Mouse (Mus musculus) adrenal gland, postnatal 4 days (tissue): ENCODE measurements around the gene Nacc1. TPM values are rescaled to one million over a fixed set of nuclear protein-coding genes. Genes with fewer than 3 reads are reported as not detected.
"Not testable (repeated sequence)": the region's sequence is repeated elsewhere in the genome, so short reads cannot be mapped to it uniquely, and the experiment has no call there.

Experiments
- DNase-seq, 2 experiments: peaks; one replicate each; pipeline ENCODE4 v3.0.0; 2021 to 2022; ENCODE audit warnings: low spot score in 2 of 2, mixed read lengths in 2 of 2
- total RNA-seq, 2 experiments: library from RNA; stranded (reverse); gene quantifications; 2 replicates each; pipeline ENCODE4 v1.2.3; 2021

The Nacc1 gene
- total RNA-seq, 2 experiments from 2014 or later = 88.9 to 89.0 TPM

GRCm38 (mm10) chr8:84700526-84700925, 12.9 kb upstream of the Nacc1 start:
- no peak for DNase-seq

- DNase-seq = no peak
These were observed 12.2 kb upstream of the Nacc1 start for GRCm38 (mm10) chr8:84699861-84700322.

DNA sequence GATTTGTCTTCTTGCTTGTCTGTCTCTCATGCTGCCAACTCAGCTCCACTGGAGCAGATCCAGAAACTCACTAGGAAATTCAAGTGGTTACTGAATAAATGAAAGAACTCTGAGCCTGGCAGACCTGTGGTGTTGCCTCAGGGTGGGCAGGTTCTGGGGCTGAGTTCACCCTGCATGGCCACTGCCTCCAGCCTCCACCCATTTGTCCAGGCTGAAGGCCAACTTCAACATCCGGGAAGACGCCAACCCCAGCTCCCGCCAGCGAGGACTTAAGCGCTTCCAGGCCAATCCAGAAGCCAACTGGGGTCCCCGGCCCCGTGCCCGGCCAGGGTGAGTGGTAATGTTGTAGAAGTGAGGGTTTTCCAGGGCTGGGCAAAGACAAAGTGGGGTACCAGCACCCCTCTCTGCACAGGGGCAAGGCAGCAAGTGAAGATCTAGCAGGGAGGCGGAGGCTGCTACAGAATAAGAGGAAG, 11.3 kb upstream of the Nacc1 start:
- DNase-seq = no peak

DNA sequence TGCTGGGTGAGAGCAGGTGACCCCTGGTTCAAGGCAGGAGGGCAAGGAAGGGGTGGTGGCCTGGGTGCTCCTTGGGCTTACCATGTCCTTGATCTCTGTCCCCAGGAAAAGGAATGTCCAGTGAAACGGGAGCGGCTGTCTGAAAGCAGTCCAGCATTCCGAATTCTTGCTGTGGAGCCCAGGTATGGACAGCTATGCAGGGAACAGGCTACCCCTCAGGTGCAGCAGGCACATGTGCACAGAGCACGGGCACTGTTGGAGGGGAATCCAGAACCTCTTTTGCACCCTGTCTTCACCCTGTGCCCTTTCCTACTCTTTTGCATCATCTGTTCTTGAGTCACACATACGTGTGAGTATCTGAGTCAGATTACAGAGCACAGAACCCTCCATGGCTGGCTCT, 10.6 kb upstream of the Nacc1 start:
- DNase-seq = no peak

GRCm38 (mm10) chr8:84697166-84698130, 9.8 kb upstream of the Nacc1 start:
- no peak for DNase-seq

GRCm38 (mm10) chr8:84695140-84695539, 7.5 kb upstream of the Nacc1 start:
- no peak for DNase-seq

DNA sequence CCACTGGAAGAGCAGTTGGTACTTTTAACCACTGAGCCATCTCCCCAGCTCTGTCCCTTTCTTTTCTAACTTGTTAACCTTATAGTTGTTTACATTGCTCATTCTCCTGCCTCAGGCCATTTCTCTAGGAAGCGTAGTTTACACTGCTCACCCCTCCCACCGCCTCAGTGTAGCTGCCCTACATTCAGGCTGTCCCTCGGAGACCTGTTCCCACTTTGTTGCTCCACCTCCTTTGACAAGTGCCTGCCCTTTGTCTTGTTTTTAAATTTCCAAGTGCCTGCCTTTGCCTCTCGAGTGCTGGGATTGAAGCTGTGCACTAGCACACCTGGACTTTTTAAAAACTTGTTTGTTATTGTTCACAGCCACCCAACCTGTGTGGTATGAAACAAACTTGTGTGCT, 5.7 kb upstream of the Nacc1 start:
- no peak for DNase-seq

GRCm38 (mm10) chr8:84689091-84689915, 1.6 kb upstream of the Nacc1 start:
- peak; percentile 79 to 83 for DNase-seq

DNA sequence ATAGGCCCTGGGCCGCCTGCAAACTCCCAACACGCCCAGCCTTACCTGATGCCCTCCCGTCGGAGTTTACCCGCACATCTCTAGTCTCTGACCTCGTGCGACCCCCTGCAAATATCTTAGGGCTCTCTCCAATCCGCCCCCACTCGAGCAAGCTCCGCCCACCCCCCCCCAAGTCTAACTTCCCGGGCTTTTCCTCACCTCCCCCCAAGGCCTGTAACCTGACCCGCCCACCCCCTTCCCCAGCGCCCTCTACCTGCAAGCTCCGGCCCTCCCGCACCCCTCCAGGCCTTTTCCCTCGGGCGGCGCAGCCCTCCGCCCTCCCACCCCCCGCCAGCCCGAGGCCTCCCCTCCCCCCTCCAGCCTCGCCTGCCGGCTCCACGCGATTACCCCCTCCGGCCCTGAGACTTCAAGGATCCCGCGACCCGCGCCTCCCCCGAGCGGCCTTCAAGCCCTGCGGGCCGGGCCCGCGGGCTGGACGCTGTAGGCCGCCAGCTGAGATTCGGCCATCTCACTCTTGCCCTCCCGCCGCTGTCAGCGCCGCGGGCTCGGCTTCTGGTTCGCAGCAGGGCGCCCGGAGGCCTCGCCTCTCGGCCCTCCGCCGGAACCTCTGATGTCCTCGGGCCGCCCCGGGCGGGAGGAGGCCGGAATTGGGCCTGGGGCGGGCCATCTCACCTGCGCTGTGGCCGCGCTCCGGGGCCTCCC, 508 bp downstream of the Nacc1 start:
- no peak for DNase-seq

- no peak for DNase-seq
These were observed 1.3 kb downstream of the Nacc1 start, which contains the start of gene Trmt1 for GRCm38 (mm10) chr8:84686191-84687002. Trmt1 (plus strand) TSS chr8:84686307.

DNA sequence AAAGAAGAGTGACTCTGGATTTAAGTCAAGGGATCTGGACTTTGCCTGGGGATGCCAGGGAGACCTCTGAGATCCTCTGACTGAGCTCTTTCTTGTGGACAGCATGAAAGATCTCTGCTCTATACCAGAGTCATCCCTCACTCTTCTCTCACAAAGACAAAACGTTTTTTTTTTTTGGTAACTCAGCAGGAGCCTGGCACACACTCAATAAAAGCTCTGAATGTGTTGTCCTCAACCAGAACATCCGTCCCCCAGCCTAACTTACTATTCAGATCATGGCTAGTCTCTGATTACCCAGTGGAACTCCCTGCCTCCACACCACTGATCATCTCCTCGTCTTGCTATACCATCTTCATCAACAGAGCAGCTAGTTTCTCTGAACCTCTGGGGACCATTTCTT, 3.1 kb downstream of the Nacc1 start:
- no peak for DNase-seq

- DNase-seq = no peak
These were observed 5.4 kb downstream of the Nacc1 start for GRCm38 (mm10) chr8:84682257-84682656.

GRCm38 (mm10) chr8:84681476-84681875, 6.2 kb downstream of the Nacc1 start:
- no peak for DNase-seq

DNA sequence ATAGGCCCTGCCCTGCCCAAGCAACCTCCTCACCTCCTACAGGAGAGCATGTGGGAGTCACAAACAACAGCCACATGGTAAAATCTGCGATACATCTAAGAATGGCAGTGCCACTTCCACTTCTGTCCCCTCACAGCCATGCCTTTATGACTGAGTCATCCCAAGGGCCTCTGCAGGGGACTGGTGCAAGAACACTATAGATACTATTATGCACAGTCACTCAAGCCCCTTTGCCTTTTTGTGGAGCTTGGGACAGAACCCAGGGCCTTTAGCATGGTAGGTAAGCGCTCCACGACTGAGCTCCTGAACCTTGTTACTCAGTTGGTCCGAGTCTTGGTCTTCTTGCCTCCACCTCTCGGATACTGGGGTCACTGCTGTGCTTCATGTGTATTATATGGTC, 10.4 kb downstream of the Nacc1 start:
- DNase-seq = no peak

GRCm38 (mm10) chr8:84670295-84671006, 17.2 kb downstream of the Nacc1 start:
- not testable (repeated sequence) for DNase-seq

- DNase-seq = no peak
These were observed 18.8 kb downstream of the Nacc1 start for GRCm38 (mm10) chr8:84668731-84669485.

DNA sequence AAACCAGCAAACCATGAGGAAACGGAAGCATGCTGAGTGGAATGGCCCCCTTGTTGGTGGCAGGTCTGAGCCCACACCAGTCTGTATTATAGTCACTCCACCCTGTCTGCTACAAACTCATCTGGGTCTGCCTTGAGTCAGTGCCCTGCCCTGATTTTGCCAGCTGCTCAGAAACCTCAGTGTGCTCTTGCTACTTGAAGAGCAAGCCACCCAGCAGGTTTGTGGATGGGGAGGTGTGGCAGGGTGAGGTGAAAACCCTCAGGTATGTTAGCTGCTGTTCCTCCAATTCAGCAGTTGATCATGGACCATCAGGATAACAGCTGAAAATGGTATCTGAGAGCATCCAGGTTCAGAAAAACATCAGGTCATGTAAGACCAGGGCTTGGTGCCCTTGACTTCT, 19.6 kb downstream of the Nacc1 start:
- DNase-seq = no peak

DNA sequence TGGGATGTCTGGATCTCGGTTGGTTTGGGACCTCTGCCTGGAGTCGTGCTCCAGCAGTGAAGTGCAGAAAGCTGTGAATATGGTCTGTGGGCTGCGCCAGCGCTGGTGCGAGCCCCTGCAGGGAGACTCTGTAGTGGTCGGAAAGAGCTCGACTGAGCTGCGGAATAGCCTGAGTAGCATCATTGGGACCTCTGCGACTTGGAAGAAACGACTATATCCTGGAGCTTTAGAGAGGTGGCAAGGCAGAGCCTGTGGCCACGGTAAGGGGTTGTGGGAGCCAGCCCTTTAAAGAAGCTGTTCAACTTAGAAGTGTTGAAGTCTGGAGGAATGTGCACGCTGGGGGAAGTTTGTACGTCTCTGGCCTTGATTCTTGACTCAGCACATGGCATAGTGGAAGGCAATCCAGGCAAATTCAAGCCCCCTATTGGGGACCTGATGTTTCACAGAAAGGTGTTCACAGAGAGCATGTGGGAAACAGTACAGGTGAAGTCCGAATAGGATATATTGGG, 22.2 kb downstream of the Nacc1 start:
- no peak for DNase-seq
